Mouse (Mus musculus) kidney, postnatal 0 days (tissue): ENCODE results near the gene Macrod1. TPM values are rescaled to one million over a fixed set of nuclear protein-coding genes. Genes with fewer than 3 reads are reported as not detected.

Experiments
- ATAC-seq: fragments of 200-750 bp; cut with Nextera tagmentation; replicated peaks from 2 replicates; pipeline ENCODE4 v1.8.0; 2017; ENCODE audit warnings: low read depth, moderate number of reproducible peaks, moderate TSS enrichment, moderate library complexity; ENCODE audit not compliant: low FRiP score
- DNase-seq: peaks from one replicate; pipeline ENCODE4 v3.0.0-alpha.2; 2016; ENCODE audit warnings: low spot score
- H3K27ac ChIP-seq: fragments of 300-500 bp; sonication (generic); 2 replicates; pipeline ENCODE4 v1.5.1; 2014; ENCODE audit warnings: mild to moderate bottlenecking
- H3K27me3 ChIP-seq: fragments of 300-500 bp; sonication (generic); 2 replicates; pipeline ENCODE4 v1.6.1; 2014; ENCODE audit warnings: low read length, mixed read lengths; ENCODE audit not compliant: insufficient read depth
- H3K36me3 ChIP-seq: fragments of 300-500 bp; sonication (generic); 2 replicates; pipeline ENCODE4 v1.6.1; 2014; ENCODE audit warnings: low read length, mixed read lengths; ENCODE audit not compliant: insufficient read depth
- H3K4me1 ChIP-seq: fragments of 300-500 bp; sonication (generic); replicated peaks from 2 replicates; pipeline ENCODE4 v1.6.1; 2014; ENCODE audit warnings: antibody characterized with exemption, low read length, mixed read lengths; ENCODE audit not compliant: insufficient read depth
- H3K4me2 ChIP-seq: fragments of 300-500 bp; sonication (generic); 2 replicates; pipeline ENCODE4 v1.6.1; 2014; ENCODE audit warnings: mild to moderate bottlenecking, low read length, moderate library complexity, mixed read lengths
- H3K4me3 ChIP-seq: fragments of 300-500 bp; sonication (generic); replicated peaks from 2 replicates; pipeline ENCODE4 v1.5.1; 2014; ENCODE audit warnings: low read depth, low read length
- H3K9ac ChIP-seq: fragments of 300-500 bp; sonication (generic); 2 replicates; pipeline ENCODE4 v1.6.1; 2014; ENCODE audit warnings: low read depth, low read length
- H3K9me3 ChIP-seq: fragments of 300-500 bp; sonication (generic); replicated peaks from 2 replicates; pipeline ENCODE4 v1.6.1; 2016; ENCODE audit warnings: low read length, inconsistent platforms, mixed read lengths
- CTCF ChIP-seq: IDR thresholded peaks from 2 replicates; pipeline ENCODE4 v1.5.1; 2016; ENCODE audit warnings: antibody characterized with exemption, low read depth, mild to moderate bottlenecking, moderate library complexity
- WGBS: fragments of 180-500 bp; shearing (Covaris S2); extraction: QIAGEN DNeasy Blood & Tissue Kit; methylation state at CpG from one replicate; pipeline ENCODE4 v1.1.7; 2014; 5-methylcytosine and 5-hydroxymethylcytosine counted together
- polyA plus RNA-seq: library from polyadenylated mRNA; unstranded; fragments of >200 nt; fragmentation: Nextera tagmentation; extraction: Ambion mirVana; gene quantifications from 2 replicates; pipeline ENCODE4 v1.2.1, GENCODE M21; 2015

Gene Macrod1
- polyA plus RNA-seq, 1 experiment from 2014 or later = 35.5 TPM

DNA sequence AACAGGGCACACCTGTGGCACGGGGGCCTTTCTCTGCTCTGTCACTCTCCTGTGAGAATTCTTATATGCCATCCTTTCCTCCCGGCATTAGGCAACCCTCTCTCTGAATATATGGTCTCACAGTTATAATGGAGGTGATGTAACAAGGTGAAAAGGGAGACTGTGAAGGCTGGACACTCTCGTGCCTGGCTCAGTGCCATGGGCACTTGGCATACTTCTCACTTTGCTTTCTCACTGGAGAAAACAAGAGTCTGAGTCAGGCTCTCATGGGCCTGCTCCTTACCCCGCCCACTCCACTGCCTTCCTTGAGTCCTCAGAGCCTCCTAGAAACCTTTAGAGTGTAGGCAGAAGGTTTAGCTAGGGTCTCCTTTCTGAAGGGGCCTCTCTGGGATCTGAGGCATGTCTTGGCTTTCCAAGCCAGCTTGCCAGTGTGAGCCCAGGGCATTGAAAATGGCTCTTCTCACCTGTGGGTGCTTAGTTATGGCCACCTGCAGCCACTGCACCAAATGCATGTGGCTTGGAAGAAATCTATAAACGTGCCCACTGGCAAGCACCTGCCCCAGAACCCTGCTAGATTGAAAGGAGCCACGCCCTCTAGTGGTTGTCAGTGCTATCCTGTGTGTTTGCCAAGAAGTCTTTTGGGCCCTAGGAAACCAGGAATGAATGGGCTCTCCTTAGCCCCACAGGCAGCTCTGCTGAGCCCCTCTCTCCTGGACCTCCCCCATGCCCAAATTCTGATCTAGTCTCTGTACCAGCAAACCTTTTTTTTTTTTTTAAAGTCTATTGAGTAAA, 51.7 kb downstream of the Macrod1 start:
- no peak for ATAC-seq
- Histone ChIP-seq H3K27me3 (no peaks in the 10 kb centered on the region), H3K4me1 (peaks cover 33% of the 10 kb centered on the region), H3K4me3 (no peak overlapping the region), H3K4me2 (no peak overlapping the region), H3K36me3 (no peaks in the 10 kb centered on the region), H3K9ac (no peak overlapping the region), H3K9me3 (no peaks in the 10 kb centered on the region), H3K27ac (no peak overlapping the region)
- peak; percentile 64 for TF ChIP-seq CTCF
- DNase-seq = no peak
- WGBS = 53% methylated on average over 6 of the region's 6 CpGs

DNA sequence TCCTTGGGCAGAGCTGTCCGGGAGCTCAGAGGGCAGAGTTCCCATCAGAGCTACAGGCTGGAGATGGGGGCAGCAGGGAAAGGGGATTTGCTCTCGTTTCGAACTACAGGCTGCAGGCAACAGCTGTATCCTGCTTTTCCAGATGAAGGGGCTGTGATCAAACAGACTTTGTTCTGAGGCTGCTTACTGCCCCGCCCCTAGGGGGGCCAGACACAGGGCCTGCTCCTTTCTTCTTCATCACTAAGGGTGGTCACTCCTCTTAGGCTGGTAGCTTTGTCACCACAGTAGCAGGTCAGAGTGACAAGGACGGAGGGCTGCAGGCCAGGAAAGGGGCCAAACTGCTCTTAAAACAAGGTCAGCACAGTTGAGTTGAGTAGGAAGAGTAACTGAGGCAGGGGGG, 53.5 kb downstream of the Macrod1 start:
- Histone ChIP-seq H3K4me1 (peaks cover 30% of the 10 kb centered on the region), H3K36me3 (no peaks in the 10 kb centered on the region), H3K27ac (no peak overlapping the region), H3K27me3 (no peaks in the 10 kb centered on the region), H3K9ac (no peak overlapping the region), H3K4me2 (no peak overlapping the region), H3K9me3 (no peaks in the 10 kb centered on the region), H3K4me3 (no peak overlapping the region)
- no peak for TF ChIP-seq CTCF
- 26% methylated on average over 5 of the region's 5 CpGs for WGBS
- DNase-seq (no peak), ATAC-seq (no peak)

DNA sequence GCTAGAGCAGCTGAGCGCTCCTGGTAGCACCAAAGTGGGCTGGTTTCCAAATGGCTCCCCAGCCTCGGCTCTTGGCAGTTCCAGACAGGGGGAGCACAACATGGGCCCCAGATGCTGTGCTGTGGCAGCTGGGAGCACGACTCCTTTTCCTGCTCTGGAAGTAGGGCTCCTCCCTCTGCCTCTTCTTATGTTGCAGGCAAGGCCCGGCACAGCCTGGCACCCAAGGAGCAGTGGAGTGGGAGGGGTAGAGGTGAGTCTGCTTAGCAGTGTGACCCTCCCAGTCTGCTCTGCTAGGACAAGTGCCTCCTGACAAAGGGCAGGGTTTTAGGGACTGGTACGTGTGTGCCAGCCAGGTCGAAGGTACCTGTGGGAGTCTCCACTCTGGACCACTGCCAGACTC, 54.3 kb downstream of the Macrod1 start:
- Histone ChIP-seq H3K4me2 (no peak overlapping the region), H3K4me1 (peaks cover 30% of the 10 kb centered on the region), H3K27me3 (no peaks in the 10 kb centered on the region), H3K9me3 (no peaks in the 10 kb centered on the region), H3K4me3 (no peak overlapping the region), H3K27ac (no peak overlapping the region), H3K36me3 (no peaks in the 10 kb centered on the region), H3K9ac (no peak overlapping the region)
- DNase-seq (no peak), ATAC-seq (no peak)
- WGBS = 38% methylated on average over 6 of the region's 6 CpGs
- TF ChIP-seq CTCF = no peak

DNA sequence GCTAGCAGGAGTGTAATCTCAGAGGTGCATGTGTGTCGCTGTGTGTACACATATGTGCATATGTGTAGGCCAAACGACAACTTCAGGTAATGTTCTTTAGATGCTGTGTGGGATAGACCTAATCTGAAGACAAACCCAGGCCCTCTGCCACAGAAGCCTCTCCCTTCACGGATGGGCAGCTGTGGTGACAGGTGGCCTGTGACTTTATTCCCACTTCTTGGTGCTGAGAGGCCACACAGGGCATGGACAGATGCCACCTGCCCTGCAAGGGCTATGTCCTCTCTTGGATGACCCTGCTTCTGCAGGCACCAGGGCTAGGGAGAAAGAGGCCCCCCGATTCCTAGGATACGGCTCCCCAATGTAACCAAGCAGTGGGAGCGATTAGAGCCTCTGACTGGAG, 54.7 kb downstream of the Macrod1 start:
- ATAC-seq = no peak
- H3K4me1 ChIP-seq = peaks cover 27% of the 10 kb centered on the region
- H3K4me2 ChIP-seq = no peak overlapping the region
- no peak overlapping the region for H3K27ac ChIP-seq
- no peaks in the 10 kb centered on the region for H3K36me3 ChIP-seq
- H3K9ac ChIP-seq = no peak overlapping the region
- no peak for TF ChIP-seq CTCF
- DNase-seq = no peak
- H3K27me3 ChIP-seq = no peaks in the 10 kb centered on the region
- H3K4me3 ChIP-seq = no peak overlapping the region
- H3K9me3 ChIP-seq = no peaks in the 10 kb centered on the region
- WGBS = 71% methylated on average over 6 of the region's 6 CpGs

DNA sequence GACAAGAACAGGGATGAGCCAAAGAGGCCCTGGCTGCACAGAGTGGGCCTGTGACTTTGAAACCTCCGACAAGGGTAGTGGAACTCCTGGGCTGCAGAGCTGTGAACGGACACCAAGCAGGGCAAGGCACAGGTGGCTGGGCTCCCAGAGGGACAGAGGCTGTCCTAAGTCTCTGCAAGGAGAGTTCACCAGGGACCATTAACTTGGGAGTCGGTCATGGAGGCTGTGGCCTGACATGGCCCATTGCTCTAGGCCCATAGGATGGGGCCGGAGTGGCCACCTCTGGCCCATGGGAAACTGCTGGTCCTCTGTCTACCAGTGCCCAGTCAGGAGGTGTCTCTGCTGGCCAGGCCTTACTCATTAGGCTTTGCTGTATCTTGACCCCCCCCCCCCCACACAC, 55.1 kb downstream of the Macrod1 start:
- 57% methylated on average over 4 of the region's 4 CpGs for WGBS
- no peaks in the 10 kb centered on the region for H3K27me3 ChIP-seq
- H3K36me3 ChIP-seq = no peaks in the 10 kb centered on the region
- ATAC-seq (no peak; the same call in 1 of the 2 replicates), DNase-seq (no peak)
- no peak for TF ChIP-seq CTCF
- H3K4me3 ChIP-seq = no peak overlapping the region
- no peak overlapping the region for H3K9ac ChIP-seq
- no peaks in the 10 kb centered on the region for H3K9me3 ChIP-seq
- H3K27ac ChIP-seq = no peak overlapping the region
- peaks cover 31% of the 10 kb centered on the region for H3K4me1 ChIP-seq
- H3K4me2 ChIP-seq = no peak overlapping the region

DNA sequence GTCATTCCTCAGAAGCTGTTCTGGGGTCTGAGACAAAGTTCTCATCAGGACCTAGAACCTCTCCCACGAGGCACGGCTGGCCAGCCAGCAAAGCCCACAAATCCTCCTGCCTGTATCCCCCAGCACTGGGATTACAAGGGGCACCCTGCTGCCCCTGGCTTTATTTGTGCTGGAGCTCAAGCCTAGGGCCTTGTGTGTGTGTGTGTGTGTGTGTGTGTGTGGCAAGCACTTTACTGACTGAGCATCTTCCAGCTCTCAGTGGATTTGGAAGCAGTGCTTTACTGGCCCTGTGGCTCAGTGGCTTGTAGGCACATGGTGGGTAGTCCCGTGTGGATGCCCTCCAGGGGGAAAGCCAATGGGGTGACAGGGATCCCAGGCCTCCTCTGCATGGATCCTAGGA, 56.0 kb downstream of the Macrod1 start:
- no peak overlapping the region for H3K9ac ChIP-seq
- TF ChIP-seq CTCF = no peak
- DNase-seq = no peak
- 40% methylated on average over 3 of the region's 3 CpGs for WGBS
- ATAC-seq = no peak
- no peaks in the 10 kb centered on the region for H3K36me3 ChIP-seq
- H3K9me3 ChIP-seq = no peaks in the 10 kb centered on the region
- no peaks in the 10 kb centered on the region for H3K27me3 ChIP-seq
- H3K27ac ChIP-seq = no peak overlapping the region
- no peak overlapping the region for H3K4me3 ChIP-seq
- peaks cover 32% of the 10 kb centered on the region for H3K4me1 ChIP-seq
- H3K4me2 ChIP-seq = no peak overlapping the region
